Mouse (Mus musculus) kidney, embryonic 14.5 days (tissue): ENCODE measurements around the gene Cacna1i. TPM values are rescaled to one million over a fixed set of nuclear protein-coding genes. Genes with fewer than 3 reads are reported as not detected.

Experiments used
- ATAC-seq: fragments of 200-750 bp; cut with Nextera tagmentation; 2 replicates; pipeline ENCODE4 v1.8.0; 2017; ENCODE audit warnings: moderate number of reproducible peaks, mild to moderate bottlenecking, moderate TSS enrichment, moderate library complexity; ENCODE audit not compliant: low FRiP score, low TSS enrichment
- H3K27ac ChIP-seq: fragments of 300-500 bp; sonication (generic); 2 replicates; pipeline ENCODE4 v1.5.1; 2014; ENCODE audit warnings: low read depth, mild to moderate bottlenecking, low read length, moderate library complexity, mixed read lengths
- H3K27me3 ChIP-seq: fragments of 300-500 bp; sonication (generic); 2 replicates; pipeline ENCODE4 v1.6.1; 2014; ENCODE audit warnings: mild to moderate bottlenecking, low read length; ENCODE audit not compliant: control insufficient read depth, insufficient read depth
- H3K36me3 ChIP-seq: fragments of 300-500 bp; sonication (generic); 2 replicates; pipeline ENCODE4 v1.6.1; 2014; ENCODE audit warnings: low read length, mixed read lengths; ENCODE audit not compliant: control insufficient read depth, insufficient read depth
- H3K4me1 ChIP-seq: fragments of 300-500 bp; sonication (generic); 2 replicates; pipeline ENCODE4 v1.6.1; 2014; ENCODE audit warnings: low read length, mixed read lengths; ENCODE audit not compliant: control insufficient read depth, insufficient read depth
- H3K4me2 ChIP-seq: fragments of 300-500 bp; sonication (generic); replicated peaks from 2 replicates; pipeline ENCODE4 v1.6.1; 2014; ENCODE audit warnings: low read depth, mild to moderate bottlenecking, low read length
- H3K4me3 ChIP-seq: fragments of 300-500 bp; sonication (generic); 2 replicates; pipeline ENCODE4 v1.5.1; 2014; ENCODE audit warnings: mild to moderate bottlenecking, low read length
- H3K9ac ChIP-seq: fragments of 300-500 bp; sonication (generic); 2 replicates; pipeline ENCODE4 v1.6.1; 2014; ENCODE audit warnings: low read depth, mild to moderate bottlenecking, low read length, moderate library complexity
- H3K9me3 ChIP-seq: fragments of 300-500 bp; sonication (generic); 2 replicates; pipeline ENCODE4 v1.6.1; 2016; ENCODE audit warnings: low read length; ENCODE audit not compliant: control insufficient read depth
- WGBS: fragments of 180-500 bp; shearing (Covaris S2); extraction: QIAGEN DNeasy Blood & Tissue Kit; methylation state at CpG from one replicate; pipeline ENCODE4 v1.1.7; 2014; 5-methylcytosine and 5-hydroxymethylcytosine counted together
- polyA plus RNA-seq: library from polyadenylated mRNA; unstranded; fragments of >200 nt; fragmentation: Nextera tagmentation; extraction: Ambion mirVana; gene quantifications from 2 replicates; pipeline ENCODE4 v1.2.1, GENCODE M21; 2014

The Cacna1i gene
- polyA plus RNA-seq, 1 experiment from 2014 or later = not detected

GRCm38 (mm10) chr15:80288036-80288435 is 998 bp downstream of the Cacna1i start:
- 4% methylated on average over 23 of the region's 23 CpGs for WGBS
- ATAC-seq = no peak

GRCm38 (mm10) chr15:80289436-80289835 is 2.4 kb downstream of the Cacna1i start:
- H3K4me3 ChIP-seq = no peak overlapping the region
- H3K27ac ChIP-seq = no peak overlapping the region
- no peak for ATAC-seq
- H3K9me3 ChIP-seq = no peaks in the 10 kb centered on the region
- 10% methylated on average over 10 of the region's 10 CpGs for WGBS
- H3K9ac ChIP-seq = no peak overlapping the region
- no peaks in the 10 kb centered on the region for H3K36me3 ChIP-seq
- H3K4me1 ChIP-seq = 0 out of 2 replicates have a peak, but pooled peaks cover 5% of the 10 kb centered on the region
- peaks cover 52% of the 10 kb centered on the region for H3K27me3 ChIP-seq
- H3K4me2 ChIP-seq = no peak overlapping the region

More at GRCm38 (mm10) chr15:80288036-80288435, 998 bp downstream of the Cacna1i start:
- Histone ChIP-seq H3K9ac (no peak overlapping the region), H3K4me3 (peak overlapping the region; percentile 45), H3K27me3 (peaks cover 54% of the 10 kb centered on the region), H3K9me3 (no peaks in the 10 kb centered on the region), H3K36me3 (no peaks in the 10 kb centered on the region), H3K27ac (no peak overlapping the region), H3K4me2 (peak overlapping the region; percentile 92), H3K4me1 (0 out of 2 replicates have a peak, but pooled peaks cover 5% of the 10 kb centered on the region)

- no peak for ATAC-seq
- Histone ChIP-seq H3K4me3 (no peak overlapping the region), H3K9ac (no peak overlapping the region)
These were observed 10.1 kb downstream of the Cacna1i start for GRCm38 (mm10) chr15:80297146-80297545.

GRCm38 (mm10) chr15:80303779-80304178 is 16.7 kb downstream of the Cacna1i start:
- Histone ChIP-seq H3K9me3 (no peaks in the 10 kb centered on the region), H3K36me3 (no peaks in the 10 kb centered on the region), H3K4me1 (no peaks in the 10 kb centered on the region), H3K4me3 (no peak overlapping the region), H3K27me3 (no peaks in the 10 kb centered on the region), H3K27ac (no peak overlapping the region), H3K4me2 (no peak overlapping the region), H3K9ac (no peak overlapping the region)
- no peak; the same call in 1 of the 2 replicates for ATAC-seq
- 53% methylated on average over 14 of the region's 14 CpGs for WGBS

More at GRCm38 (mm10) chr15:80297146-80297545, 10.1 kb downstream of the Cacna1i start:
- WGBS = 92% methylated on average over 1 of the region's 1 CpGs
- Histone ChIP-seq H3K4me2 (no peak overlapping the region), H3K4me1 (no peaks in the 10 kb centered on the region; the same call in 1 of the 2 replicates), H3K9me3 (no peaks in the 10 kb centered on the region), H3K27me3 (no peaks in the 10 kb centered on the region), H3K27ac (no peak overlapping the region), H3K36me3 (no peaks in the 10 kb centered on the region)

- ATAC-seq = no peak
- Histone ChIP-seq H3K9me3 (no peaks in the 10 kb centered on the region), H3K4me1 (no peaks in the 10 kb centered on the region), H3K27me3 (no peaks in the 10 kb centered on the region), H3K4me3 (no peak overlapping the region), H3K27ac (no peak overlapping the region), H3K9ac (no peak overlapping the region), H3K4me2 (no peak overlapping the region), H3K36me3 (no peaks in the 10 kb centered on the region)
- WGBS = 75% methylated on average over 12 of the region's 12 CpGs
These were observed 17.1 kb downstream of the Cacna1i start for GRCm38 (mm10) chr15:80304188-80304587.

- no peaks in the 10 kb centered on the region for H3K4me1 ChIP-seq
- H3K9me3 ChIP-seq = no peaks in the 10 kb centered on the region
- H3K4me2 ChIP-seq = no peak overlapping the region
- H3K27ac ChIP-seq = no peak overlapping the region
- H3K27me3 ChIP-seq = no peaks in the 10 kb centered on the region
- H3K4me3 ChIP-seq = no peak overlapping the region
- no peak overlapping the region for H3K9ac ChIP-seq
- H3K36me3 ChIP-seq = no peaks in the 10 kb centered on the region
- WGBS = 24% methylated on average over 8 of the region's 8 CpGs
- 0 out of 2 replicates have a peak, but pooled peaks have one; percentile 46 for ATAC-seq
These were observed 19.1 kb downstream of the Cacna1i start for GRCm38 (mm10) chr15:80306146-80306545.

GRCm38 (mm10) chr15:80314731-80315130 is 27.7 kb downstream of the Cacna1i start:
- Histone ChIP-seq H3K27ac (no peak overlapping the region), H3K9me3 (no peaks in the 10 kb centered on the region), H3K9ac (no peak overlapping the region), H3K4me1 (peaks cover 6% of the 10 kb centered on the region; the same call in 1 of the 2 replicates), H3K4me2 (no peak overlapping the region), H3K36me3 (no peaks in the 10 kb centered on the region), H3K4me3 (no peak overlapping the region), H3K27me3 (no peaks in the 10 kb centered on the region)
- 21% methylated on average over 7 of the region's 7 CpGs for WGBS
- no peak for ATAC-seq

- H3K27ac ChIP-seq = no peak overlapping the region
- H3K36me3 ChIP-seq = no peaks in the 10 kb centered on the region
- ATAC-seq = no peak
- no peak overlapping the region for H3K4me3 ChIP-seq
- peaks cover 6% of the 10 kb centered on the region; the same call in 1 of the 2 replicates for H3K4me1 ChIP-seq
- no peaks in the 10 kb centered on the region for H3K9me3 ChIP-seq
- H3K9ac ChIP-seq = no peak overlapping the region
- H3K27me3 ChIP-seq = no peaks in the 10 kb centered on the region
- no peak overlapping the region for H3K4me2 ChIP-seq
- 79% methylated on average over 6 of the region's 6 CpGs for WGBS
These were observed 30.1 kb downstream of the Cacna1i start for GRCm38 (mm10) chr15:80316966-80317634.

GRCm38 (mm10) chr15:80317841-80318530 is 30.9 kb downstream of the Cacna1i start:
- ATAC-seq = no peak
- no peak overlapping the region for H3K4me3 ChIP-seq

More at GRCm38 (mm10) chr15:80317841-80318530, 30.9 kb downstream of the Cacna1i start:
- Histone ChIP-seq H3K36me3 (no peaks in the 10 kb centered on the region), H3K4me2 (no peak overlapping the region), H3K4me1 (peaks cover 6% of the 10 kb centered on the region; the same call in 1 of the 2 replicates), H3K9me3 (no peaks in the 10 kb centered on the region), H3K9ac (no peak overlapping the region), H3K27me3 (no peaks in the 10 kb centered on the region), H3K27ac (no peak overlapping the region)
- 64% methylated on average over 8 of the region's 8 CpGs for WGBS
